Mouse (Mus musculus): ENCODE measurements around the gene Dxo. TPM values are rescaled to one million over a fixed set of nuclear protein-coding genes. Genes with fewer than 3 reads are reported as not detected.
"Not testable (repeated sequence)": the region's sequence is repeated elsewhere in the genome, so short reads cannot be mapped to it uniquely, and the experiment has no call there.

Dxo gene
- total and polyA plus RNA-seq, 3 experiments = 10.0 to 31.6 (median 16.3) TPM

- H3K79me2 ChIP-seq (replicated peaks; ENCODE audit: control insufficient read depth, extremely low read depth, insufficient read depth, poor library complexity, severe bottlenecking); H3K9me3 ChIP-seq (replicated peaks; ENCODE audit: low read length); H3K4me3 ChIP-seq (replicated peaks in 1 of 3; ENCODE audit: low read depth in 2 of 3, low read length in 2 of 3, poor library complexity in 1 of 3); DNase-seq (ENCODE audit: extremely low read depth); dilution Hi-C loops (cut with MboI; ENCODE audit: extremely low pct_ligation_motif_present, extremely low pct_unique_long_range_greater_than_20kb, low sequenced_read_pairs); H3K4me1 ChIP-seq (ENCODE audit: control insufficient read depth in 1 of 2, insufficient read depth in 2 of 2); H3K36me3 ChIP-seq (replicated peaks in 1 of 2; ENCODE audit: control insufficient read depth in 1 of 2, insufficient read depth in 1 of 2, low read length in 1 of 2); H3K27ac ChIP-seq (ENCODE audit: insufficient read depth, low read depth); in situ Hi-C loops (cut with MboI; ENCODE audit: low pct_ligation_motif_present, low pct_unique_long_range_greater_than_20kb, low sequenced_read_pairs); H3K4me2 ChIP-seq (ENCODE audit: insufficient read depth, low read depth, poor library complexity, severe bottlenecking); H3K9ac ChIP-seq (ENCODE audit: insufficient read depth, low read depth): not testable (repeated sequence)
- H3K27me3 ChIP-seq (replicated peaks) = peaks cover 11% of the 10 kb centered on the region
Observed at GRCm38 (mm10) chr17:34798071-34798470, 38.7 kb upstream of the Dxo start.

GRCm38 (mm10) chr17:34798866-34799530 is 37.8 kb upstream of the Dxo start:
- H3K9me3 ChIP-seq (replicated peaks; ENCODE audit: low read length) = no peaks in the 10 kb centered on the region
- H3K27ac ChIP-seq (ENCODE audit: insufficient read depth, low read depth) = no peak overlapping the region
- dilution Hi-C loops (cut with MboI; ENCODE audit: extremely low pct_ligation_motif_present, extremely low pct_unique_long_range_greater_than_20kb, low sequenced_read_pairs) (no loop called here), in situ Hi-C loops (cut with MboI; ENCODE audit: low pct_ligation_motif_present, low pct_unique_long_range_greater_than_20kb, low sequenced_read_pairs) (no loop called here)
- no peak overlapping the region for H3K4me3 ChIP-seq (replicated peaks in 1 of 3; ENCODE audit: low read depth in 2 of 3, low read length in 2 of 3, poor library complexity in 1 of 3)
- no peak for DNase-seq (ENCODE audit: extremely low read depth)
- no peak for TF ChIP-seq RCOR1 (conservative IDR thresholded peaks at IDR 0.05; ENCODE audit: low read depth, low read length)
- no peak for TF ChIP-seq MAZ (IDR thresholded peaks at IDR 0.05; ENCODE audit: low read depth, low read length)
- TF ChIP-seq USF1 (IDR thresholded peaks at IDR 0.05; ENCODE audit: low read depth, low read length) = no peak
- TF ChIP-seq CTCF (conservative IDR thresholded peaks at IDR 0.05 in 1 of 2, IDR thresholded peaks at IDR 0.05 in 1 of 2; ENCODE audit: low read depth in 2 of 2, low read length in 2 of 2) = no peak
- no peak for TF ChIP-seq NRF1 (IDR thresholded peaks at IDR 0.05; ENCODE audit: low read depth, low read length)
- no peak for TF ChIP-seq MYC (IDR thresholded peaks at IDR 0.05; ENCODE audit: low read depth, low read length)
- no peak for TF ChIP-seq ZKSCAN1 (IDR thresholded peaks at IDR 0.05; ENCODE audit: borderline replicate concordance, low read depth, low read length)
- no peak for TF ChIP-seq MAFK (IDR thresholded peaks at IDR 0.05; ENCODE audit: insufficient replicate concordance, low read length)
- TF ChIP-seq ZC3H11A (IDR thresholded peaks at IDR 0.05; ENCODE audit: low read depth, low read length) = no peak
- no peak for TF ChIP-seq PAX5 (IDR thresholded peaks at IDR 0.05; ENCODE audit: low read length)
- TF ChIP-seq POLR2AphosphoS2 (IDR thresholded peaks at IDR 0.05; ENCODE audit: low read depth, low read length) = no peak
- TF ChIP-seq ETS1 (conservative IDR thresholded peaks at IDR 0.05; ENCODE audit: low read depth, low read length) = no peak
- TF ChIP-seq CHD1 (IDR thresholded peaks at IDR 0.05; ENCODE audit: low read depth, low read length) = no peak
- no peak for TF ChIP-seq POLR2A (IDR thresholded peaks at IDR 0.05; ENCODE audit: low read depth, low read length)
- TF ChIP-seq ZMIZ1 (IDR thresholded peaks at IDR 0.05; ENCODE audit: low read depth, low read length) = no peak
- no peak for TF ChIP-seq USF2 (conservative IDR thresholded peaks at IDR 0.05; ENCODE audit: low read depth, low read length)
- TF ChIP-seq CHD2 (IDR thresholded peaks at IDR 0.05; ENCODE audit: low read length) = no peak
- no peak for TF ChIP-seq UBTF (IDR thresholded peaks at IDR 0.05; ENCODE audit: low read depth, low read length)
- no peak for TF ChIP-seq GABPA (IDR thresholded peaks at IDR 0.05; ENCODE audit: insufficient replicate concordance, low read depth, low read length)
- no peaks in the 10 kb centered on the region for H3K36me3 ChIP-seq (replicated peaks in 1 of 2; ENCODE audit: control insufficient read depth in 1 of 2, insufficient read depth in 1 of 2, low read length in 1 of 2)
- peaks cover 11% of the 10 kb centered on the region for H3K27me3 ChIP-seq (replicated peaks)
- no peak overlapping the region for H3K9ac ChIP-seq (ENCODE audit: insufficient read depth, low read depth)
- H3K4me2 ChIP-seq (ENCODE audit: insufficient read depth, low read depth, poor library complexity, severe bottlenecking) = no peak overlapping the region
- H3K4me1 ChIP-seq (ENCODE audit: control insufficient read depth in 1 of 2, insufficient read depth in 2 of 2) = no peaks in the 10 kb centered on the region
- H3K79me2 ChIP-seq (replicated peaks; ENCODE audit: control insufficient read depth, extremely low read depth, insufficient read depth, poor library complexity, severe bottlenecking) = no peaks in the 10 kb centered on the region

All from CH12.LX (cell line).